Mouse (Mus musculus): ENCODE results near the gene Ugt2a3.
"Not testable (repeated sequence)": the region's sequence is repeated elsewhere in the genome, so short reads cannot be mapped to it uniquely, and the experiment has no call there.

Gene Ugt2a3

DNA sequence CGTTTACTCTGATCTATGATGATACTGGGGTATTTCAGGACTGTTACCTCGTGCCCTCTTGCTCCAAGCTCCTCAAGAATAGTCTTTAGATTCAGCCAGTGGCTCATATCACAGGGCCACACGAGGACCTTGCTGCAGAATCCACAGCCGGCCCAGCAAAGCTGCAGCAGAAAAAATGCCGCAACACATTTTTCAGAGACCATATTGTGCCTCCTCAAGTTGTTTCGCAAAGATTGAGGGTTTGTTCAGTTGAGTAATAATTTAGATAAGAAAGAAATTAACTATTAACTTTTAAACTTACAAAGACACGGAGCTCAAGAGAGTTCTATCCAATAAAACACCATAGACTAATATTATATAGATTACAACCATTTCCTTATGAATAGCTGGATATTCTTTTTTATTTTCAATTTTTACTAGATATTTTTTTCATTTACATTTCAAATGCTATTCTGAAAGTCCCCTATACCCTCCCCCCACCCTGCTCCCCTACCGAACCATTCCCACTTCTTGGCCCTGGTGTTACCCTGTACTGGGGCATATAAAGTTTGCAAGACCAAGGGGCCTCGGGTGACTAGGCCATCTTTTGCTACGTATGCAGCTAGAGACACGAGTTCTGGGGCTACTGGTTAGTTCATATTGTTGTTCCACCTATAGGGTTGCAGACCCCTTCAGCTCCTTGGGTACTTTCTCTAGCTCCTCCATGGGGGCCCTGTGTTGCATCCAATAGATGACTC, at the start of gene Ugt2a3:
Gene Ugt2a3, minus strand, starts transcription at position 235 of the 737 bp plus-strand sequence.
- no peak for DNase-seq

- no peak for DNase-seq
Measured at GRCm38 (mm10) chr5:87380234-87380633, 43.2 kb upstream of the Ugt2a3 start.

DNA sequence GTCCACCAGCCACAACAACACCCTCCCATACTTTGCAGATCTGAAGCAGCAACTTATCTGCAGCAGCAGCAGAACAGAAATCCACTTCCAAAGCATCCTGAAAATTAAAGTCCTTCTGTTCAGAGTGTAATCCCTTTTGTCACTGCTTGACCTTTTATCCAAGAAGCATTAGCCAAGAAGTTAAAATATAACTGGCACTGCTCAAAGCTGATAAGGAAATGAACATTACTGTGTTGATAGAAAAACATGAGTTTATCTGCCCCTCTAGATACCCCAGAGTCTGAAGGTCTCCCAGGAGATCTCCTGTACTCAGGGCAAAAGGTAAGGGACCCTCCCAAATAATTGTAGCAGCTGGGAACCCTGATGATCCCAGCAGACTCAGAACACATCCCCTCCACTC, 42.8 kb upstream of the Ugt2a3 start:
- no peak for DNase-seq

DNA sequence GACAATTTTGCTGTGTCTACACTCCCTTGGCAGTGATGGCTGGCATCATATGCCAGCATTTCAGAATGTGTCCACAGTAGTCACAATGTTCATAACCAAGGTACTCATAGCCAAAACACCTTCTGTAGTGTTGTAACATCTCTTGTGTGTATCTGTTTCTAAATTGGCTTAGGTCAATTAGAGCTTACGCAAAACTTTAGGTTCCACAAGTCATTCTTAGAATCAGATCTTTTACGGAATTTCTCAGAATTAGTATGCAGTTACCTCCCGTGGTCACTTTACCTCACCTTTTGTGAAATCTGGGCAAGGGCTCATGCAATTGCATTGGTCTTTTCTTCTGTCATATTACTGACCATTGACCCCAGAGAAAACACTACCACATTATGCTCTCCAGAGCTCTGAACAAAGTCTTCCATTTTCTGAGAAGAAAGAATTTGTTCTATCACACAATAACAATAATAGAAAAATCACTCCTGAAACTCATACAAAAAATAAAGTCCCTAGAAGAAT, 38.9 kb upstream of the Ugt2a3 start:
- no peak for DNase-seq

GRCm38 (mm10) chr5:87373502-87373863, 36.5 kb upstream of the Ugt2a3 start:
- no peak for DNase-seq

DNA sequence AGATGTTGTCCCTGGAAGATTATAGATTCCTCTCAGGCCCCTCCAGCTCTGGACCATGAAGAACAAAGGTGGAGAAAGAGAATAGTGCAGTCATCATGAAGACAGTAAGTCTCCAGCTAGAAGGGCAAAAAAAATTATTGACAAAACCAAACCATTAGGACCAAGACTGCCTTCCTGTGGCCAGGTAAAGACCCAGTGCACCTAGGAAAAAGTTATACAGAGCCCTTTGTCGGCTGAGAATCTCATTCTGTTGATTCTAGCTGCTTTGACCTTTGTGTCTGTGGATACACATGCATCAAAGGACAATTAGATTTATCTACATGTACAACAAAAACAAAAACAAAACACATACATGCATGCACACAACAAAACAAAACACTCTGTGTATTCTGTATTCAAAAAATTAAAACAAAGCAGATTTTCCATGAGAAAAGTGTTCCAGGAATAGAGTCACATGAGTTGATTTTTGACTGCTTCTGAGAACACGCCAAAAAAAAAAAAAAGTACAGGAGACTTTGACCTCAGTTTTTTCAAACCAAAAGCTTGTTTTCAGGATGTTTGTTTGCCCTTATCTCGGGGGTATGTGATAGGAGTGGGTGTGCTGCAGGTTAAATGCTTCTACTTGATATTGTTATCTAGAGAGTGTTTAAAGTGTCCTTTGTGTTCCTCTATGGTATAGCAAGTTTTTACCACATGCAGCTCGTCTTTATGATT, 36.0 kb upstream of the Ugt2a3 start:
- DNase-seq = not testable (repeated sequence)

- no peak for DNase-seq
Measured at GRCm38 (mm10) chr5:87350350-87350749, 13.4 kb upstream of the Ugt2a3 start.

GRCm38 (mm10) chr5:87349150-87349549, 12.2 kb upstream of the Ugt2a3 start:
- not testable (repeated sequence) for DNase-seq

- DNase-seq = not testable (repeated sequence)
Measured at GRCm38 (mm10) chr5:87347479-87348078, 10.6 kb upstream of the Ugt2a3 start.

DNA sequence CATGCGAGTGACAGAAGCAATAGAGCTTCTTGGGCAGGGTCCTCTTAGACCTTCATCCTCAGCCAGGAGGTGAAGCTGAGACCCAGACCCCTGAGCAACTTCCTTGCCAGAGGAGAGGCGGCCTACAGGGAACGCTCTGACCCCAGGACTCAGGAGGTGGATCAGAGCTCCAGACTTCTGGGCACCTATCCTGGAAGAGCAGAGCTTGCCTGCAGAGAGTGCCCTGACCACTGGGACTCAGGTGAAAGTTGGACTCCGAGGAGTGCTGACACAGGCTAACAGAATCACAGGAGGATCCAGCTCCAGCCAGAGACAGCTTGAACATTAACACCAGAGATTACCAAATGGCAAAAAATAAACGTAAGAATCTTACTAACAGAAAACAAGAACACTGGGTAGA, 3.5 kb upstream of the Ugt2a3 start:
- DNase-seq = no peak

- no peak for DNase-seq
Measured at GRCm38 (mm10) chr5:87335199-87335598, 1.8 kb downstream of the Ugt2a3 start.

DNA sequence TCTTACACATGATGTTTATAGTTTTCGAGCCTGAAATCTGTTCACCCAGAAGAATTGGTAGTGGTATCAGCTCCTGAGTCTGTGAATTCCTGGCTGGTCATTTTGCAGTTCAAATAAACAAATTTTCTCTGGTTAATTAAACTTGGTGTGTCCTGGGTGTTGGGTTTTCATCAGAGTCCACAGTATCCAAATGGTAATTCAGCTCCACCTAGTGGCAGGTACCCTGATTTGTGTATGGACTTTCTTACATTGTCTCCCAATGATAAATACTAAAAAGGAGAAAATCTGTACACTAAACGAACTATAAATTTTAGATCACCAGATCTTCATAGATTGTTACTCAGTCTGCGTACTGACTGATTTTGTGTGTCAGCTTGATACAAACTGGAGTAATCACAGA, 3.4 kb downstream of the Ugt2a3 start:
- DNase-seq = no peak

GRCm38 (mm10) chr5:87311392-87311791, 25.6 kb downstream of the Ugt2a3 start:
- DNase-seq = no peak

DNA sequence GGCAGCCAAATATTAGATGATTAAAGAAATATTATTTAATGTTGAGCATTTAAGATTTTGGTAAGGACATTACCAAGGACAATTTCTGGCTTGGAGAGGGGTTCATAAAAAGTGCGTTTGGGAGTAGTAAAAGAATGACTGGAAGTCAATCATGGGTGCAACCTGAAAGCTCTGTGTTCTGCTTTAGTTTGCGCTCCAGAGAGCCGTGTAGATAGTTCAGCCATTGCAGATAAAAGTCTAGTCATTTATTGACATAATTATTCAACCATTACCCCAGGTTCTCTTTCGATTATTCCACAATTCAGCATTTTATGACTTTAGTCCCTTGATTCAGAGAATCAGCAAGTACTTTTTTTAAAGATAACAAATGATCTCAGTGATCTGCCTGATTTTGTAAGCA, 50.8 kb downstream of the Ugt2a3 start:
- DNase-seq = not testable (repeated sequence)

DNA sequence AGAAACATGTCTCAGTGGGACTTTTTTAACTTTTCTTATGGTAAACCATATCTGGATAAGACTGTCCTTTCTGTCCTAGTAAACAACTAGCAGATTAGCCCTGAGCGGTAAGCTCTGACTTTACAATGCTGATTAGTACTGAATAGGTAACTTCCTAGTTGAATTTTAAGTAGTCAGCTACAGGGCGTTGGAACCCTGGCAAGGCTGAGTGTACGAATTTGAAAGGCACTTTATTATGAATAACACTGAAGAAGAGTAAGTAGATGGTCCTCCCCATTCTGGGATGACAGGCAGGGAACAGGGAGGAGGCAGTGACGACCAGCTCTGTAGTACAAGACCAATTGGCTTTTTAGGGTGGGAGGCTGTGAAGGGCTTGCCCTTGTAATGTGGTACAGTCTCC, 61.0 kb downstream of the Ugt2a3 start:
- not testable (repeated sequence) for DNase-seq

GRCm38 (mm10) chr5:87275581-87275980, 61.4 kb downstream of the Ugt2a3 start:
- DNase-seq = no peak

All from thymus, postnatal 25 days (tissue).